Mouse (Mus musculus): ENCODE results near the gene Klhdc8b. TPM values are rescaled to one million over a fixed set of nuclear protein-coding genes. Genes with fewer than 3 reads are reported as not detected.

Klhdc8b gene
- total RNA-seq, 1 experiment from 2014 or later = 29.7 TPM

- DNase-seq = no peak
These were observed 9.7 kb downstream of the Klhdc8b start for GRCm38 (mm10) chr9:108451519-108452160.

- no peak for DNase-seq
These were observed 10.2 kb downstream of the Klhdc8b start for GRCm38 (mm10) chr9:108451170-108451493.

- DNase-seq = peak; percentile 63
These were observed 10.8 kb downstream of the Klhdc8b start for GRCm38 (mm10) chr9:108450292-108451169.

GRCm38 (mm10) chr9:108449860-108450259 lies 11.5 kb downstream of the Klhdc8b start:
- peak; percentile 75 for DNase-seq

GRCm38 (mm10) chr9:108445125-108445524 lies 16.3 kb downstream of the Klhdc8b start:
- no peak for DNase-seq

- no peak for DNase-seq
These were observed 20.0 kb downstream of the Klhdc8b start for GRCm38 (mm10) chr9:108441236-108441919.

GRCm38 (mm10) chr9:108440485-108440884 lies 20.9 kb downstream of the Klhdc8b start:
- DNase-seq = no peak

- no peak for DNase-seq
These were observed 22.2 kb downstream of the Klhdc8b start for GRCm38 (mm10) chr9:108439176-108439575.

GRCm38 (mm10) chr9:108436182-108436581 lies 25.2 kb downstream of the Klhdc8b start, which contains the start of gene BC048562:
TSS of gene BC048562 (plus strand) at chr9:108436482.
- no peak for DNase-seq

- no peak for DNase-seq
These were observed 29.8 kb downstream of the Klhdc8b start for GRCm38 (mm10) chr9:108431431-108432067.

GRCm38 (mm10) chr9:108428384-108428783 lies 33.0 kb downstream of the Klhdc8b start, which contains the start of gene Ccdc36:
TSS of gene Ccdc36 (minus strand) at chr9:108428484.
- no peak for DNase-seq

GRCm38 (mm10) chr9:108412221-108412620 lies 49.2 kb downstream of the Klhdc8b start:
- peak; percentile 44 for DNase-seq

GRCm38 (mm10) chr9:108411381-108411942 lies 49.9 kb downstream of the Klhdc8b start:
- DNase-seq = no peak

- DNase-seq = no peak
These were observed 51.8 kb downstream of the Klhdc8b start for GRCm38 (mm10) chr9:108409535-108409934.

- peak; percentile 36 for DNase-seq
These were observed 56.9 kb downstream of the Klhdc8b start for GRCm38 (mm10) chr9:108404451-108404850.

GRCm38 (mm10) chr9:108403081-108403480 lies 58.3 kb downstream of the Klhdc8b start:
- no peak for DNase-seq

- DNase-seq = peak; percentile 59
These were observed 60.0 kb downstream of the Klhdc8b start for GRCm38 (mm10) chr9:108401186-108401960.

GRCm38 (mm10) chr9:108398324-108398723 lies 63.1 kb downstream of the Klhdc8b start:
- no peak for DNase-seq
